Mouse (Mus musculus): ENCODE measurements around the gene Syn3. TPM values are rescaled to one million over a fixed set of nuclear protein-coding genes. Genes with fewer than 3 reads are reported as not detected.
"Not testable (repeated sequence)": the region's sequence is repeated elsewhere in the genome, so short reads cannot be mapped to it uniquely, and the experiment has no call there.

The Syn3 gene
- polyA plus RNA-seq, 1 experiment from 2014 or later, result 1.3 TPM

DNA sequence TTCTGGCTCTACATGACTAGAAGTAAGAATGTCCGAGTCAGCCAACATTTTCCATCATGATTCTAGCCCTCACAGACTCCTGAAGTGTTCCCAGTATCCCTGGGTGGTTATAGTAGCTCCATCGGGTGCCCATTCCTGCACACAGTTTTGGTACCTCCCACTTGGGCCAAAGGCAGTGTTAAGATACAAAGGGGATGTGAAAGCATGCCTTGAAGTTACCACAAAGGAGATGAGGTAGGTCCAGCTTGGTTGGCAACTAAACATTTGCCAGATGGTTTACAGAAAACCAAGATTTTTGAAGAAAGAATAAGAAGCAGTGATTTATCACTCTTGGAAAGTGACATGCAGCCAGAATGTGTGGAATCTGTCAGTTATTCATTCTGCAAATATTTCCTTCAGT lies 53.5 kb downstream of the Syn3 start:
- no peak for DNase-seq (ENCODE audit: low spot score)
- Histone ChIP-seq H3K4me2 (replicated peaks; ENCODE audit: low read depth) (no peak overlapping the region), H3K27ac (replicated peaks) (no peak overlapping the region), H3K4me1 (replicated peaks; ENCODE audit: control insufficient read depth, insufficient read depth) (no peaks in the 10 kb centered on the region), H3K9ac (ENCODE audit: low read length) (no peak overlapping the region), H3K27me3 (ENCODE audit: control insufficient read depth, insufficient read depth, low read length) (no peaks in the 10 kb centered on the region), H3K9me3 (ENCODE audit: control insufficient read depth, low read length) (no peaks in the 10 kb centered on the region), H3K36me3 (ENCODE audit: control insufficient read depth, insufficient read depth, low read length) (no peaks in the 10 kb centered on the region), H3K4me3 (ENCODE audit: low read depth, low read length) (no peak overlapping the region)
- TF ChIP-seq CTCF (IDR thresholded peaks at IDR 0.05; ENCODE audit: low read depth) (no peak), EP300 (optimal IDR thresholded peaks at IDR 0.05) (no peak)
- 79% methylated on average over 2 of the region's 2 CpGs for WGBS
- no peak for ATAC-seq (ENCODE audit: low FRiP score, low TSS enrichment)

DNA sequence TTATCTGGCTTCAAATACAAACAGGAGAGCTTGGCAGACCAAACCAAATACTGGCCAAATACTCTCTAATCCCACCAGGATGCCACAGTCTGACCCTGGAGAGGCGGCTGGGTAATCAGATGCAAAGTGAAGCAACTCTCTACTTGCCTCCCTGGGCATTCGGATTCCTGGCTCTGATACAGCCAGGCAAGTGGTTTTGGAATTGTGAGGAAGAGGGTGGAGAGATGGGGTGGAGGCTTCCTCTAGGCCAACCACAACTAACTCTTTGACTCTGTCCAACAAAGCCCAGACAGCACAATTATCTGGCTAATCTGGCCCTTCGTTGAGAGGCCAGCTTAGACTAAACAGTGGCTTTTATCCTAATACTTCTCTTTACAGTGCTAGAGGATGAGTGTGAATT lies 54.0 kb downstream of the Syn3 start:
- no peak for DNase-seq (ENCODE audit: low spot score)
- TF ChIP-seq EP300 (optimal IDR thresholded peaks at IDR 0.05) (no peak), CTCF (IDR thresholded peaks at IDR 0.05; ENCODE audit: low read depth) (no peak)
- no peaks in the 10 kb centered on the region for H3K9me3 ChIP-seq (ENCODE audit: control insufficient read depth, low read length)
- H3K27ac ChIP-seq (replicated peaks), result no peak overlapping the region
- no peak overlapping the region for H3K9ac ChIP-seq (ENCODE audit: low read length)
- no peaks in the 10 kb centered on the region for H3K27me3 ChIP-seq (ENCODE audit: control insufficient read depth, insufficient read depth, low read length)
- H3K4me1 ChIP-seq (replicated peaks; ENCODE audit: control insufficient read depth, insufficient read depth), result no peaks in the 10 kb centered on the region
- 61% methylated on average over 3 of the region's 3 CpGs for WGBS
- H3K4me3 ChIP-seq (ENCODE audit: low read depth, low read length), result no peak overlapping the region
- ATAC-seq (ENCODE audit: low FRiP score, low TSS enrichment), result no peak
- H3K4me2 ChIP-seq (replicated peaks; ENCODE audit: low read depth), result no peak overlapping the region
- no peaks in the 10 kb centered on the region for H3K36me3 ChIP-seq (ENCODE audit: control insufficient read depth, insufficient read depth, low read length)

DNA sequence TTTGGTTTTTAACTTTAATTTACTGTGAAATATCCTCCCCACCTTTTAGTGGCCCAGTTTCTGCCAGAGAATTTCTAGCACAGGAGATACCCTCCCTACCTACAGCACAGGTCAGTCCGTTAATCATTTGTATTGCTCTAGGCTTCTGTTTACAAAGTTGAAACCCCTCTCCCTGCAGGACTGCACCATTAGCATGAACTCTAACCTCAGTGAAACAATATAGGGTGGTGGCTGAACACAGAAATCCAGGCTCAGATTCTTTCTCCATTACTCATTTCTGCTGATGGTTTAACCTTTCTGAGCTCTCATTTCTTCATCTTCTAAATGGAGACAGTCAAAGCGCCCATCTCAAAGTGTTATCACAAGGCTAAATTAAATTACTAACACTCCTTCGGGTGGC lies 56.9 kb downstream of the Syn3 start:
- TF ChIP-seq CTCF (IDR thresholded peaks at IDR 0.05; ENCODE audit: low read depth), result no peak
- no peak for TF ChIP-seq EP300 (optimal IDR thresholded peaks at IDR 0.05)
- ATAC-seq (ENCODE audit: low FRiP score, low TSS enrichment) (no peak), DNase-seq (ENCODE audit: low spot score) (no peak)
- no peaks in the 10 kb centered on the region for H3K4me1 ChIP-seq (replicated peaks; ENCODE audit: control insufficient read depth, insufficient read depth)
- H3K9ac ChIP-seq (ENCODE audit: low read length), result no peak overlapping the region
- H3K4me3 ChIP-seq (ENCODE audit: low read depth, low read length), result no peak overlapping the region
- H3K9me3 ChIP-seq (ENCODE audit: control insufficient read depth, low read length), result no peaks in the 10 kb centered on the region
- H3K27ac ChIP-seq (replicated peaks), result no peak overlapping the region
- H3K36me3 ChIP-seq (ENCODE audit: control insufficient read depth, insufficient read depth, low read length), result no peaks in the 10 kb centered on the region
- no peak overlapping the region for H3K4me2 ChIP-seq (replicated peaks; ENCODE audit: low read depth)
- H3K27me3 ChIP-seq (ENCODE audit: control insufficient read depth, insufficient read depth, low read length), result no peaks in the 10 kb centered on the region
- WGBS, result 38% methylated on average over 3 of the region's 3 CpGs

GRCm38 (mm10) chr10:86439640-86440039 lies 59.1 kb downstream of the Syn3 start:
- ATAC-seq (ENCODE audit: low FRiP score, low TSS enrichment) (no peak), DNase-seq (ENCODE audit: low spot score) (no peak)
- 93% methylated on average over 4 of the region's 4 CpGs for WGBS
- no peaks in the 10 kb centered on the region for H3K4me1 ChIP-seq (replicated peaks; ENCODE audit: control insufficient read depth, insufficient read depth)
- H3K4me2 ChIP-seq (replicated peaks; ENCODE audit: low read depth), result no peak overlapping the region
- no peak overlapping the region for H3K27ac ChIP-seq (replicated peaks)
- no peaks in the 10 kb centered on the region for H3K36me3 ChIP-seq (ENCODE audit: control insufficient read depth, insufficient read depth, low read length)
- no peak overlapping the region for H3K9ac ChIP-seq (ENCODE audit: low read length)
- no peak for TF ChIP-seq EP300 (optimal IDR thresholded peaks at IDR 0.05)
- H3K9me3 ChIP-seq (ENCODE audit: control insufficient read depth, low read length), result no peaks in the 10 kb centered on the region
- H3K4me3 ChIP-seq (ENCODE audit: low read depth, low read length), result no peak overlapping the region
- no peaks in the 10 kb centered on the region for H3K27me3 ChIP-seq (ENCODE audit: control insufficient read depth, insufficient read depth, low read length)

- Histone ChIP-seq H3K4me2 (replicated peaks; ENCODE audit: low read depth) (no peak overlapping the region), H3K4me3 (ENCODE audit: low read depth, low read length) (no peak overlapping the region), H3K27me3 (ENCODE audit: control insufficient read depth, insufficient read depth, low read length) (no peaks in the 10 kb centered on the region), H3K36me3 (ENCODE audit: control insufficient read depth, insufficient read depth, low read length) (no peaks in the 10 kb centered on the region), H3K4me1 (replicated peaks; ENCODE audit: control insufficient read depth, insufficient read depth) (no peaks in the 10 kb centered on the region), H3K9ac (ENCODE audit: low read length) (no peak overlapping the region), H3K27ac (replicated peaks) (no peak overlapping the region), H3K9me3 (ENCODE audit: control insufficient read depth, low read length) (no peaks in the 10 kb centered on the region)
- no peak for TF ChIP-seq EP300 (optimal IDR thresholded peaks at IDR 0.05)
- no peak for TF ChIP-seq CTCF (IDR thresholded peaks at IDR 0.05; ENCODE audit: low read depth)
- DNase-seq (ENCODE audit: low spot score) (no peak), ATAC-seq (ENCODE audit: low FRiP score, low TSS enrichment) (no peak)
- WGBS, result 89% methylated on average over 11 of the region's 11 CpGs
Observed at GRCm38 (mm10) chr10:86437294-86437693, 61.4 kb downstream of the Syn3 start.

- not testable (repeated sequence) for H3K4me1 ChIP-seq (replicated peaks; ENCODE audit: control insufficient read depth, insufficient read depth); H3K4me3 ChIP-seq (ENCODE audit: low read depth, low read length); ATAC-seq (ENCODE audit: low FRiP score, low TSS enrichment); H3K27ac ChIP-seq (replicated peaks); H3K27me3 ChIP-seq (ENCODE audit: control insufficient read depth, insufficient read depth, low read length); H3K36me3 ChIP-seq (ENCODE audit: control insufficient read depth, insufficient read depth, low read length); H3K9me3 ChIP-seq (ENCODE audit: control insufficient read depth, low read length); H3K4me2 ChIP-seq (replicated peaks; ENCODE audit: low read depth); DNase-seq (ENCODE audit: low spot score); H3K9ac ChIP-seq (ENCODE audit: low read length)
- WGBS, result 78% methylated on average over 4 of the region's 4 CpGs
Observed at GRCm38 (mm10) chr10:86435006-86435405, 63.7 kb downstream of the Syn3 start.
